Mouse (Mus musculus) olfactory bulb, adult 2 months (tissue): ENCODE data around the gene Rpn2.

Source experiments
- CTCF ChIP-seq: fragments of 200-500 bp; IDR thresholded peaks from 2 replicates; pipeline ENCODE4 v1.5.1; 2012; ENCODE audit warnings: low read depth, mild to moderate bottlenecking, low read length, moderate library complexity; ENCODE audit not compliant: insufficient read depth
- POLR2A ChIP-seq: fragments of 200-500 bp; IDR thresholded peaks from 2 replicates; pipeline ENCODE4 v1.6.1; 2012; ENCODE audit warnings: mild to moderate bottlenecking, low read depth, low read length, moderate library complexity; ENCODE audit not compliant: insufficient read depth

- TF ChIP-seq POLR2A (no peak), CTCF (no peak)
These were observed 84.2 kb downstream of the Rpn2 start for GRCm38 (mm10) chr2:157363031-157363430.
